Comparison of ENCODE assay signal across 33 mouse cellular contexts in the genomic region with DNA sequence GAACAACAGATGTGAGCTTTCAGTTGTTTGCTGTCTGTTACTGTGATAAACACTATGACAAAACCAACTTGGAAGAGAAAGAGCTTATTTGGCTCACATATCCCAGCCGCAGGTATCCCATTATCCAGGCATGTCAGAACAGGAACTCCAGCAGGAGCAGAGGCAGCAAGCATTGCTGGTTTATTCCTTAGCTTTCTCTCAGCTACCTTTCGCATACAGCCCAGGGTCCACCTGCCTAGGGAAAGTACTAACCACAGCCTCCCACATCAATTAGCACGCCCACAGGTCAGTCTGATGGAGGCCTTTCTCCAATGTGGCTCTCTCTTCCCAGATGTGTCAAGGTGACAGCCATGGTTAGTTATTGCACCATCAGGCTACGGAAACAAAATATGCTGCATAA. TPM values are rescaled to one million over a fixed set of nuclear protein-coding genes. Genes with fewer than 3 reads are reported as not detected.
"Had no signal": no experiment of that assay in that cellular context is flagged by ENCODE, and none has a peak within 500 bp of the region (broad histone marks: within the 10 kb centered on the region; RNA-seq: fewer than 3 reads in every experiment).

No protein-coding gene starts in this region.

- H3K9ac ChIP-seq: heart, embryonic 13.5 days; heart, embryonic 15.5 days; hindbrain, embryonic 12.5 days; hindbrain, embryonic 14.5 days; limb, embryonic 13.5 days; limb, embryonic 15.5 days; liver, embryonic 12.5 days; liver, embryonic 14.5 days had no signal

- DNase-seq: gastrocnemius, adult 2 months; gastrocnemius, postnatal 10 days; gastrocnemius, postnatal 25 days; heart, adult 18-20 months; heart, postnatal 36 days; kidney, adult 18-20 months; kidney, adult 8-10 months; kidney, postnatal 10 days; kidney, postnatal 25 days; kidney, postnatal 4 days; layer of hippocampus, adult 9-11 months; layer of hippocampus, postnatal 36 days; left cerebral cortex, postnatal 4 days had no signal

- H3K4me1 ChIP-seq: heart, embryonic 13.5 days; heart, embryonic 15.5 days; hindbrain, embryonic 12.5 days; limb, embryonic 13.5 days; limb, embryonic 15.5 days; liver, embryonic 12.5 days had no signal

- H3K27ac ChIP-seq: gastrocnemius, adult 2 months; heart, embryonic 13.5 days; heart, embryonic 15.5 days; hindbrain, embryonic 12.5 days; hindbrain, embryonic 14.5 days; layer of hippocampus, adult 2 months; limb, embryonic 13.5 days; limb, embryonic 15.5 days; liver, embryonic 12.5 days; liver, embryonic 14.5 days had no signal

- H3K4me2 ChIP-seq: heart, embryonic 11.5 days; heart, embryonic 13.5 days; heart, embryonic 15.5 days; hindbrain, embryonic 12.5 days; hindbrain, embryonic 14.5 days; limb, embryonic 13.5 days; limb, embryonic 15.5 days; liver, embryonic 12.5 days had no signal

- ATAC-seq: hindbrain, embryonic 16.5 days; inflammation-experienced regulatory T-cells, adult 6 months; intestine, postnatal 0 days; liver, embryonic 12.5 days had no signal

- H3K36me3 ChIP-seq: heart, embryonic 13.5 days; heart, embryonic 15.5 days; hindbrain, embryonic 12.5 days; limb, embryonic 13.5 days; limb, embryonic 15.5 days; liver, embryonic 12.5 days had no signal

- H3K27me3 ChIP-seq: heart, embryonic 15.5 days; hindbrain, embryonic 12.5 days; limb, embryonic 15.5 days had no signal

- H3K4me3 ChIP-seq: gastrocnemius, adult 2 months; heart, embryonic 13.5 days; heart, embryonic 15.5 days; hindbrain, embryonic 12.5 days; layer of hippocampus, adult 2 months; limb, embryonic 13.5 days; limb, embryonic 15.5 days; liver, embryonic 12.5 days had no signal

- H3K9me3 ChIP-seq: heart, embryonic 15.5 days; limb, embryonic 13.5 days; limb, embryonic 15.5 days; liver, embryonic 12.5 days had no signal

RNA-seq across cellular contexts. Expression of a gene that starts 31.8 kb away (rescaled TPM):
- total RNA-seq: gastrocnemius, adult 2 months; gastrocnemius, postnatal 10 days; gastrocnemius, postnatal 25 days; gastrocnemius, postnatal 4 days; heart, adult 18-20 months; heart, adult 8-10 months; heart, postnatal 36 days; hematopoietic stem cell, adult 5-6 weeks; liver, adult 2 months had no signal
- polyA plus RNA-seq: heart, embryonic 13.5 days; heart, embryonic 15.5 days; heart, postnatal 0 days; inflammation-experienced regulatory T-cells, adult 6 months; intestine, postnatal 0 days; kidney, embryonic 14.5 days; liver, adult 2 months; liver, embryonic 12.5 days; liver, embryonic 14.5 days; liver, embryonic 16.5 days had no signal

RNA-seq across cellular contexts. Expression of a gene that starts 44.6 kb away (rescaled TPM):
- total RNA-seq: hematopoietic stem cell, adult 5-6 weeks had no signal
- polyA plus RNA-seq: inflammation-experienced regulatory T-cells, adult 6 months; liver, adult 2 months had no signal
